Mouse (Mus musculus) heart, postnatal 0 days (tissue): ENCODE results near the gene Rad9b. TPM values are rescaled to one million over a fixed set of nuclear protein-coding genes. Genes with fewer than 3 reads are reported as not detected.

Experiments
- ATAC-seq: fragments of 200-750 bp; cut with Nextera tagmentation; 2 replicates; pipeline ENCODE4 v1.8.0; 2017; ENCODE audit warnings: low read depth, moderate number of reproducible peaks, moderate library complexity; ENCODE audit not compliant: insufficient read depth
- DNase-seq: peaks from one replicate; pipeline ENCODE4 v3.0.0-alpha.2; 2016; ENCODE audit warnings: low spot score
- H3K27ac ChIP-seq: fragments of 300-500 bp; sonication (generic); 2 replicates; pipeline ENCODE4 v1.5.1; 2014; ENCODE audit warnings: low read depth, mild to moderate bottlenecking
- H3K27me3 ChIP-seq: fragments of 300-500 bp; sonication (generic); 2 replicates; pipeline ENCODE4 v1.6.1; 2014; ENCODE audit warnings: low read length, mixed read lengths; ENCODE audit not compliant: control insufficient read depth, insufficient read depth
- H3K36me3 ChIP-seq: fragments of 300-500 bp; sonication (generic); replicated peaks from 2 replicates; pipeline ENCODE4 v1.6.1; 2014; ENCODE audit warnings: low read length, mixed read lengths; ENCODE audit not compliant: control insufficient read depth, insufficient read depth
- H3K4me1 ChIP-seq: fragments of 300-500 bp; sonication (generic); 2 replicates; pipeline ENCODE4 v1.6.1; 2014; ENCODE audit warnings: antibody characterized with exemption; ENCODE audit not compliant: control insufficient read depth, insufficient read depth
- H3K4me2 ChIP-seq: fragments of 300-500 bp; sonication (generic); 2 replicates; pipeline ENCODE4 v1.6.1; 2014; ENCODE audit warnings: low read depth, mild to moderate bottlenecking, low read length, moderate library complexity
- H3K4me3 ChIP-seq: fragments of 300-500 bp; sonication (generic); 2 replicates; pipeline ENCODE4 v1.5.1; 2014; ENCODE audit warnings: low read depth, low read length
- H3K9ac ChIP-seq: fragments of 300-500 bp; sonication (generic); replicated peaks from 2 replicates; pipeline ENCODE4 v1.6.1; 2014; ENCODE audit warnings: low read depth, low read length, mixed read lengths
- H3K9me3 ChIP-seq: fragments of 300-500 bp; sonication (generic); replicated peaks from 2 replicates; pipeline ENCODE4 v1.6.1; 2016; ENCODE audit warnings: low read length; ENCODE audit not compliant: control insufficient read depth
- CTCF ChIP-seq: IDR thresholded peaks from 2 replicates; pipeline ENCODE4 v1.5.1; 2016; ENCODE audit warnings: antibody characterized with exemption, control low read depth, low read depth
- EP300 ChIP-seq: IDR thresholded peaks from 2 replicates; pipeline ENCODE4 v1.6.1; 2016; ENCODE audit warnings: antibody characterized with exemption, low read depth
- WGBS: fragments of 180-500 bp; shearing (Covaris S2); extraction: QIAGEN DNeasy Blood & Tissue Kit; methylation state at CpG from one replicate; pipeline ENCODE4 v1.1.7; 2014; 5-methylcytosine and 5-hydroxymethylcytosine counted together
- polyA plus RNA-seq: library from polyadenylated mRNA; unstranded; fragments of >200 nt; fragmentation: Nextera tagmentation; extraction: Ambion mirVana; gene quantifications from 2 replicates; pipeline ENCODE4 v1.2.1, GENCODE M21; 2015
- total RNA-seq: library from RNA; depleted of rRNA; stranded (reverse); fragments of >200 nt; gene quantifications from 2 replicates; pipeline ENCODE4 v1.2.3, GENCODE M21; 2014; ENCODE audit warnings: low replicate concordance

Gene Rad9b
- total and polyA plus RNA-seq, 2 experiments from 2014 or later, result 8.2 to 13.9 TPM

- H3K9me3 ChIP-seq, result no peaks in the 10 kb centered on the region
- H3K4me3 ChIP-seq, result peak overlapping the region; percentile 90
- peaks cover 7% of the 10 kb centered on the region; the same call in 1 of the 2 replicates for H3K4me1 ChIP-seq
- no peaks in the 10 kb centered on the region for H3K27me3 ChIP-seq
- 6% methylated on average over 19 of the region's 19 CpGs for WGBS
- no peak for DNase-seq
- peak overlapping the region; percentile 89 for H3K9ac ChIP-seq
- H3K27ac ChIP-seq, result peak overlapping the region; percentile 86
- peak; percentile 32; the same call in 1 of the 2 replicates for ATAC-seq
- peak overlapping the region; percentile 66 for H3K4me2 ChIP-seq
- H3K36me3 ChIP-seq, result peaks cover 8% of the 10 kb centered on the region; the same call in 1 of the 2 replicates
- no peak for TF ChIP-seq EP300
- TF ChIP-seq CTCF, result no peak
Measured at GRCm38 (mm10) chr5:122392227-122393004, 38.4 kb upstream of the Rad9b start.

GRCm38 (mm10) chr5:122391786-122392180 lies 37.8 kb upstream of the Rad9b start, which contains the start of gene Arpc3:
TSS of gene Arpc3 (plus strand) at chr5:122391878.
- peaks cover 7% of the 10 kb centered on the region; the same call in 1 of the 2 replicates for H3K4me1 ChIP-seq
- DNase-seq (peak; percentile 83), ATAC-seq (peak; percentile 87)
- peak within 1 kb of the TSS; percentile 66 for H3K4me2 ChIP-seq
- H3K27me3 ChIP-seq, result no peaks in the 10 kb centered on the region
- 0 out of 2 replicates have a peak, but pooled peaks cover 1% of the 10 kb centered on the region for H3K36me3 ChIP-seq
- H3K27ac ChIP-seq, result peak within 1 kb of the TSS; percentile 86
- TF ChIP-seq CTCF (peak; percentile 90), EP300 (peak; percentile 50; the same call in 1 of the 2 replicates)
- no peaks in the 10 kb centered on the region for H3K9me3 ChIP-seq
- peak within 1 kb of the TSS; percentile 89 for H3K9ac ChIP-seq
- H3K4me3 ChIP-seq, result peak within 1 kb of the TSS; percentile 90
- WGBS, result under 1% methylated on average over 39 of the region's 39 CpGs

GRCm38 (mm10) chr5:122391178-122391785 lies 37.2 kb upstream of the Rad9b start:
- no peak overlapping the region for H3K4me2 ChIP-seq
- ATAC-seq, result no peak
- H3K9ac ChIP-seq, result no peak overlapping the region
- no peak overlapping the region for H3K27ac ChIP-seq
- no peak for TF ChIP-seq CTCF
- no peak for TF ChIP-seq EP300
- peak overlapping the region; percentile 90; the same call in 1 of the 2 replicates for H3K4me3 ChIP-seq
- peaks cover 7% of the 10 kb centered on the region; the same call in 1 of the 2 replicates for H3K4me1 ChIP-seq
- H3K9me3 ChIP-seq, result no peaks in the 10 kb centered on the region
- DNase-seq, result no peak
- no peaks in the 10 kb centered on the region for H3K27me3 ChIP-seq
- no peaks in the 10 kb centered on the region for H3K36me3 ChIP-seq
- 50% methylated on average over 15 of the region's 16 CpGs for WGBS

GRCm38 (mm10) chr5:122390671-122391070 lies 36.6 kb upstream of the Rad9b start:
- no peaks in the 10 kb centered on the region for H3K27me3 ChIP-seq
- no peak overlapping the region for H3K4me2 ChIP-seq
- peaks cover 7% of the 10 kb centered on the region; the same call in 1 of the 2 replicates for H3K4me1 ChIP-seq
- no peaks in the 10 kb centered on the region for H3K9me3 ChIP-seq
- no peak for TF ChIP-seq CTCF
- TF ChIP-seq EP300, result no peak
- H3K4me3 ChIP-seq, result no peak overlapping the region
- ATAC-seq (no peak), DNase-seq (no peak)
- H3K36me3 ChIP-seq, result no peaks in the 10 kb centered on the region
- H3K9ac ChIP-seq, result no peak overlapping the region
- H3K27ac ChIP-seq, result no peak overlapping the region

- Histone ChIP-seq H3K36me3 (no peaks in the 10 kb centered on the region), H3K4me2 (no peak overlapping the region), H3K4me1 (peaks cover 7% of the 10 kb centered on the region; the same call in 1 of the 2 replicates), H3K27ac (no peak overlapping the region), H3K27me3 (no peaks in the 10 kb centered on the region), H3K9me3 (no peaks in the 10 kb centered on the region), H3K9ac (no peak overlapping the region), H3K4me3 (no peak overlapping the region)
- 87% methylated on average over 5 of the region's 5 CpGs for WGBS
- no peak for ATAC-seq
- DNase-seq, result no peak
- TF ChIP-seq EP300, result no peak
- TF ChIP-seq CTCF, result no peak
Measured at GRCm38 (mm10) chr5:122390006-122390405, 36.0 kb upstream of the Rad9b start.
